8 mouse cellular contexts compared by ENCODE assay signal in the genomic region with DNA sequence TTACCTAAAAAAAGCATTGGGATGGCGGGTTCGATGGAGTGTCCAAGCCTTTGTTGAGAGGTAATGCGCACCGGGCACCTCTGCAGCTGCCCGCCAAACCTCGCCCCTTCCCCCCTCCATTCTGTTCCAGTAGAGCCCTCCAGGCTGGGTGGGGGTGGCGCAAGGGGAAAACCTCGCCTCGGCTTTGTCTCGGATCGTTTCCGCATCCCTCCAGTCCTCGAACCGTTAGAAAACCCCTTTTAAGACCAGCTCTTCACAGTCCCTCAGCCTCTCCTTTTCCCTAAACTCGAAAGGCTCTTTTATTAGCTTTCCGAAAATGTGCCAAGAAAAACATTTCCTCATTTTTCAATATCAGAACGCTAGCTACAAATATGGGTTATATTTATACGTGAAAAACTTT. TPM values are rescaled to one million over a fixed set of nuclear protein-coding genes. Genes with fewer than 3 reads are reported as not detected.
A peak's percentile ranks its signal among the peaks of the same experiment; 100 is the strongest.
DNase-seq lines count a peak whose midpoint lies in the region; ATAC-seq and TF ChIP-seq lines count a peak whose summit lies in the region.

No protein-coding gene starts in this region.

- H3K4me1 ChIP-seq in CH12.LX (ENCODE audit: control insufficient read depth in 1 of 2, insufficient read depth in 2 of 2) = peaks cover 11 to 38% of the 10 kb centered on the region in 2 experiments
- peaks cover 55% of the 10 kb centered on the region for H3K4me1 ChIP-seq in heart, embryonic 13.5 days
- H3K4me1 ChIP-seq in stomach, postnatal 0 days (replicated peaks; ENCODE audit: control insufficient read depth, insufficient read depth) = peaks cover 5% of the 10 kb centered on the region; the same call in 1 of the 2 replicates

- H3K79me2 ChIP-seq in CH12.LX (replicated peaks; ENCODE audit: control insufficient read depth, extremely low read depth, insufficient read depth, poor library complexity, severe bottlenecking) (peaks cover 38% of the 10 kb centered on the region), macrophage (ENCODE audit: inconsistent target) (peaks cover 58% of the 10 kb centered on the region)

- WGBS in heart, embryonic 13.5 days = under 1% methylated on average over 18 of the region's 18 CpGs
- under 1% methylated on average over 18 of the region's 18 CpGs for WGBS in macrophage (ENCODE audit: missing documents)
- WGBS in stomach, postnatal 0 days = under 1% methylated on average over 18 of the region's 18 CpGs

- H3K9me3 ChIP-seq in CH12.LX (replicated peaks; ENCODE audit: low read length) = no peaks in the 10 kb centered on the region
- no peaks in the 10 kb centered on the region for H3K9me3 ChIP-seq in heart, embryonic 13.5 days
- H3K9me3 ChIP-seq in stomach, postnatal 0 days (ENCODE audit: control insufficient read depth, low read length) = no peaks in the 10 kb centered on the region

- TF ChIP-seq EP300 in CH12.LX (IDR thresholded peaks at IDR 0.05; ENCODE audit: low read length) = no peak
- TF ChIP-seq EP300 in stomach, postnatal 0 days (optimal IDR thresholded peaks at IDR 0.05) = no peak

- ATAC-seq in CD4-positive, CD25-positive, alpha-beta regulatory T cell, adult 4 months = no peak
- ATAC-seq in heart, embryonic 13.5 days (ENCODE audit: extremely low read depth, insufficient number of reproducible peaks, low FRiP score, low TSS enrichment) = no peak
- no peak for ATAC-seq in stomach, postnatal 0 days (ENCODE audit: low FRiP score, low TSS enrichment)

- TF ChIP-seq POLR2A in CH12.LX (IDR thresholded peaks at IDR 0.05; ENCODE audit: low read depth, low read length) = no peak

- no peak for TF ChIP-seq CTCF in CH12.LX (conservative IDR thresholded peaks at IDR 0.05 in 1 of 2, IDR thresholded peaks at IDR 0.05 in 1 of 2; ENCODE audit: low read depth in 2 of 2, low read length in 2 of 2)
- TF ChIP-seq CTCF in stomach, postnatal 0 days (IDR thresholded peaks at IDR 0.05; ENCODE audit: low read depth) = 0 out of 2 replicates have a peak, but pooled peaks have one; percentile 10

- H3K36me3 ChIP-seq in CH12.LX (replicated peaks in 1 of 2; ENCODE audit: control insufficient read depth in 1 of 2, insufficient read depth in 1 of 2, low read length in 1 of 2) (peaks cover 39 to 44% of the 10 kb centered on the region in 2 experiments), macrophage (ENCODE audit: inconsistent target) (peaks cover 31% of the 10 kb centered on the region)
- H3K36me3 ChIP-seq in heart, embryonic 13.5 days = peaks cover 44% of the 10 kb centered on the region
- peaks cover 17% of the 10 kb centered on the region for H3K36me3 ChIP-seq in stomach, postnatal 0 days (ENCODE audit: control insufficient read depth, insufficient read depth, low read length)

- in situ Hi-C loops in CH12.LX (cut with MboI; ENCODE audit: low pct_ligation_motif_present, low pct_unique_long_range_greater_than_20kb, low sequenced_read_pairs) = loop anchor here (5.0 kb wide), 1 partner anchor 35 kb away; no protein-coding TSS in a partner anchor

- H3K9ac ChIP-seq in CH12.LX (ENCODE audit: insufficient read depth, low read depth) = peak overlapping the region; percentile 99
- peak overlapping the region; percentile 99 for H3K9ac ChIP-seq in heart, embryonic 13.5 days
- peak overlapping the region; percentile 74 for H3K9ac ChIP-seq in stomach, postnatal 0 days (ENCODE audit: low read length)

- DNase-seq in CD4-positive, CD25-positive, alpha-beta regulatory T cell, adult 2 months (ENCODE audit: low read depth, low spot score) = peak; percentile 61
- DNase-seq in CH12.LX (ENCODE audit: extremely low read depth) = peak; percentile 80
- DNase-seq in cerebellum, postnatal 10 days = peak; percentile 85
- peak; percentile 61 for DNase-seq in kidney, postnatal 14 days
- peak; percentile 62 for DNase-seq in stomach, postnatal 0 days (ENCODE audit: low spot score)

- no peak overlapping the region for H3K4me2 ChIP-seq in CH12.LX (ENCODE audit: insufficient read depth, low read depth, poor library complexity, severe bottlenecking)
- H3K4me2 ChIP-seq in heart, embryonic 13.5 days = peak overlapping the region; percentile 90
- peak overlapping the region; percentile 81 for H3K4me2 ChIP-seq in stomach, postnatal 0 days (replicated peaks; ENCODE audit: low read depth)

- peak overlapping the region; percentile 64; the same call in 1 of the 2 replicates for H3K27ac ChIP-seq in CH12.LX (ENCODE audit: insufficient read depth, low read depth)
- peak overlapping the region; percentile 99 for H3K27ac ChIP-seq in heart, embryonic 13.5 days (replicated peaks)
- peak overlapping the region; percentile 96 for H3K27ac ChIP-seq in macrophage
- peak overlapping the region; percentile 91 for H3K27ac ChIP-seq in stomach, postnatal 0 days (replicated peaks)

- H3K4me3 ChIP-seq in CH12.LX (replicated peaks in 1 of 3; ENCODE audit: low read depth in 2 of 3, low read length in 2 of 3, poor library complexity in 1 of 3) (peak overlapping the region; percentile 83 to 93 (median 89)), macrophage (ENCODE audit: inconsistent target) (peak overlapping the region; percentile 98)
- H3K4me3 ChIP-seq in heart, embryonic 13.5 days = peak overlapping the region; percentile 94
- H3K4me3 ChIP-seq in stomach, postnatal 0 days (ENCODE audit: low read depth, low read length) = peak overlapping the region; percentile 71

- dilution Hi-C loops in CH12.LX (cut with MboI; ENCODE audit: extremely low pct_ligation_motif_present, extremely low pct_unique_long_range_greater_than_20kb, low sequenced_read_pairs) = no loop called here

- H3K27me3 ChIP-seq in CH12.LX (replicated peaks) = no peaks in the 10 kb centered on the region
- H3K27me3 ChIP-seq in heart, embryonic 13.5 days (replicated peaks) = no peaks in the 10 kb centered on the region
- no peaks in the 10 kb centered on the region for H3K27me3 ChIP-seq in stomach, postnatal 0 days (ENCODE audit: control insufficient read depth, insufficient read depth, low read length)

- no peak for TF ChIP-seq RAD21 in CH12.LX (IDR thresholded peaks at IDR 0.05; ENCODE audit: low read depth, low read length)

RNA-seq across cellular contexts. Expression of gene Tubb5, which starts 0.6 kb away (rescaled TPM):
- polyA plus RNA-seq in CD4-positive, CD25-positive, alpha-beta regulatory T cell, adult 4 months (2017; shearing (Covaris generic)) = 100 to 1,000 TPM; 564 to 602 TPM
- total RNA-seq in CH12.LX (2012; rRNA removed) (1,014 and 1,058 TPM in 2 replicates), CH12.LX (2014; rRNA removed) (1,031 and 1,121 TPM in 2 replicates)
- polyA plus RNA-seq in CH12.LX (2012; ENCODE audit: insufficient read length, low read depth) (962 and 1,053 TPM in 2 replicates), macrophage (2018) (187 to 603 TPM (median 205 TPM) in 3 replicates)
- polyA plus RNA-seq in heart, embryonic 13.5 days (2015; fragmentation: Nextera tagmentation; extraction: Ambion mirVana) = 741 and 743 TPM in 2 replicates
- total RNA-seq in macrophage (2018; cell fraction: chromatin; rRNA removed) = 100 to 1,000 TPM in 2 of 26 experiments, 10 to 100 TPM in 21, 1 to 10 TPM in 3; 6.5 to 144 (median 36.4) TPM
- 100 to 1,000 TPM; 196 to 602 (median 339) TPM for total RNA-seq in macrophage (2018; cell fraction: cytosol; rRNA removed)
- 100 to 1,000 TPM in 17 of 26 experiments, 10 to 100 TPM in 9; 35.0 to 372 (median 132) TPM for total RNA-seq in macrophage (2018; cell fraction: nucleus; rRNA removed)
- polyA plus RNA-seq in stomach, postnatal 0 days (2015; fragmentation: Nextera tagmentation; extraction: Ambion mirVana) = 251 and 296 TPM in 2 replicates

RNA-seq across cellular contexts. Expression of gene Mdc1, which starts 3.8 kb away (rescaled TPM):
- polyA plus RNA-seq in CD4-positive, CD25-positive, alpha-beta regulatory T cell, adult 4 months (2017; shearing (Covaris generic)) = 10 to 100 TPM; 10.9 to 13.2 TPM
- total RNA-seq in CH12.LX (2012; rRNA removed) (8.2 and 8.5 TPM in 2 replicates), CH12.LX (2014; rRNA removed) (2.4 and 3.3 TPM in 2 replicates)
- polyA plus RNA-seq in CH12.LX (2012; ENCODE audit: insufficient read length, low read depth) (14.4 and 15.7 TPM in 2 replicates), macrophage (2018) (12.5 to 32.8 TPM (median 22.9 TPM) in 3 replicates)
- 17.7 and 18.4 TPM in 2 replicates for polyA plus RNA-seq in heart, embryonic 13.5 days (2015; fragmentation: Nextera tagmentation; extraction: Ambion mirVana)
- 10 to 100 TPM in 23 of 26 experiments, 1 to 10 TPM in 3; 7.4 to 51.1 (median 30.4) TPM for total RNA-seq in macrophage (2018; cell fraction: chromatin; rRNA removed)
- 10 to 100 TPM; 10.2 to 24.5 (median 18.6) TPM for total RNA-seq in macrophage (2018; cell fraction: cytosol; rRNA removed)
- 10 to 100 TPM in 23 of 26 experiments, 1 to 10 TPM in 3; 9.1 to 73.1 (median 23.0) TPM for total RNA-seq in macrophage (2018; cell fraction: nucleus; rRNA removed)
- 2.1 and 2.2 TPM in 2 replicates for polyA plus RNA-seq in stomach, postnatal 0 days (2015; fragmentation: Nextera tagmentation; extraction: Ambion mirVana)

RNA-seq across cellular contexts. Expression of gene Flot1, which starts 14.5 kb away (rescaled TPM):
- 10 to 100 TPM; 24.3 to 30.7 TPM for polyA plus RNA-seq in CD4-positive, CD25-positive, alpha-beta regulatory T cell, adult 4 months (2017; shearing (Covaris generic))
- total RNA-seq in CH12.LX (2012; rRNA removed) (14.2 and 21.6 TPM in 2 replicates), CH12.LX (2014; rRNA removed) (12.8 and 16.3 TPM in 2 replicates)
- polyA plus RNA-seq in CH12.LX (2012; ENCODE audit: insufficient read length, low read depth) (17.6 and 18.9 TPM in 2 replicates), macrophage (2018) (42.9 to 64.8 TPM (median 56.1 TPM) in 3 replicates)
- polyA plus RNA-seq in heart, embryonic 13.5 days (2015; fragmentation: Nextera tagmentation; extraction: Ambion mirVana) = 81.1 and 99.0 TPM in 2 replicates
- total RNA-seq in macrophage (2018; cell fraction: chromatin; rRNA removed) = 100 to 1,000 TPM in 13 of 26 experiments, 10 to 100 TPM in 13; 29.5 to 202 (median 99.7) TPM
- 10 to 100 TPM; 38.5 to 62.3 (median 49.4) TPM for total RNA-seq in macrophage (2018; cell fraction: cytosol; rRNA removed)
- total RNA-seq in macrophage (2018; cell fraction: nucleus; rRNA removed) = 100 to 1,000 TPM in 2 of 26 experiments, 10 to 100 TPM in 24; 20.3 to 134 (median 61.4) TPM
- polyA plus RNA-seq in stomach, postnatal 0 days (2015; fragmentation: Nextera tagmentation; extraction: Ambion mirVana) = 41.0 and 43.5 TPM in 2 replicates

RNA-seq across cellular contexts. Expression of gene Ier3, which starts 16.0 kb away (rescaled TPM):
- 1 to 10 TPM; 1.1 to 1.9 TPM for polyA plus RNA-seq in CD4-positive, CD25-positive, alpha-beta regulatory T cell, adult 4 months (2017; shearing (Covaris generic))
- 16.5 and 27.2 TPM in 2 replicates for total RNA-seq in CH12.LX (2012; rRNA removed)
- total RNA-seq in CH12.LX (2014; rRNA removed) = 13.9 and 15.0 TPM in 2 replicates
- 12.4 and 12.6 TPM in 2 replicates for polyA plus RNA-seq in CH12.LX (2012; ENCODE audit: insufficient read length, low read depth)
- polyA plus RNA-seq in heart, embryonic 13.5 days (2015; fragmentation: Nextera tagmentation; extraction: Ambion mirVana) = 41.7 and 49.9 TPM in 2 replicates
- 100 to 1,000 TPM in 10 of 26 experiments, 10 to 100 TPM in 16; 31.1 to 248 (median 85.2) TPM for total RNA-seq in macrophage (2018; cell fraction: chromatin; rRNA removed)
- 1,000 to 10,000 TPM in 1 of 26 experiments, 100 to 1,000 TPM in 17, 10 to 100 TPM in 8; 55.4 to 1,018 (median 242) TPM for total RNA-seq in macrophage (2018; cell fraction: cytosol; rRNA removed)
- 100 to 1,000 TPM in 24 of 26 experiments, 10 to 100 TPM in 2; 54.3 to 647 (median 225) TPM for total RNA-seq in macrophage (2018; cell fraction: nucleus; rRNA removed)
- 20.7 to 61.5 TPM (median 37.3 TPM) in 3 replicates for polyA plus RNA-seq in macrophage (2018)
- 74.8 and 79.5 TPM in 2 replicates for polyA plus RNA-seq in stomach, postnatal 0 days (2015; fragmentation: Nextera tagmentation; extraction: Ambion mirVana)

RNA-seq across cellular contexts. Expression of gene Nrm, which starts 23.6 kb away (rescaled TPM):
- polyA plus RNA-seq in CD4-positive, CD25-positive, alpha-beta regulatory T cell, adult 4 months (2017; shearing (Covaris generic)) = 10 to 100 TPM; 35.5 to 43.5 TPM
- total RNA-seq in CH12.LX (2012; rRNA removed) (12.5 and 16.7 TPM in 2 replicates), CH12.LX (2014; rRNA removed) (10.0 and 12.1 TPM in 2 replicates)
- polyA plus RNA-seq in CH12.LX (2012; ENCODE audit: insufficient read length, low read depth) (14.0 and 15.4 TPM in 2 replicates), macrophage (2018) (5.9 to 14.4 TPM (median 6.8 TPM) in 3 replicates)
- polyA plus RNA-seq in heart, embryonic 13.5 days (2015; fragmentation: Nextera tagmentation; extraction: Ambion mirVana) = 43.5 and 50.5 TPM in 2 replicates
- 1 to 10 TPM in 12 of 26 experiments, under 1 TPM in 3, not detected in 11; 0.48 to 6.9 (median 1.9) TPM for total RNA-seq in macrophage (2018; cell fraction: chromatin; rRNA removed)
- 1 to 10 TPM; 4.5 to 9.2 (median 6.2) TPM for total RNA-seq in macrophage (2018; cell fraction: cytosol; rRNA removed)
- total RNA-seq in macrophage (2018; cell fraction: nucleus; rRNA removed) = 10 to 100 TPM in 4 of 26 experiments, 1 to 10 TPM in 22; 2.0 to 31.9 (median 4.7) TPM
- polyA plus RNA-seq in stomach, postnatal 0 days (2015; fragmentation: Nextera tagmentation; extraction: Ambion mirVana) = 27.3 and 27.4 TPM in 2 replicates
